Mouse (Mus musculus) midbrain, embryonic 10.5 days (tissue): ENCODE results near the gene Cmc4. TPM values are rescaled to one million over a fixed set of nuclear protein-coding genes. Genes with fewer than 3 reads are reported as not detected.

Source experiments
- DNase-seq: peaks from one replicate; pipeline ENCODE4 v3.0.0-alpha.2; 2017; ENCODE audit warnings: low spot score
- H3K27ac ChIP-seq: fragments of 300-500 bp; sonication (generic); replicated peaks from 2 replicates; pipeline ENCODE4 v1.5.1; 2016; ENCODE audit warnings: mild to moderate bottlenecking
- H3K27me3 ChIP-seq: fragments of 300-500 bp; sonication (generic); 2 replicates; pipeline ENCODE4 v1.6.1; 2016; ENCODE audit warnings: low read depth, mild to moderate bottlenecking; ENCODE audit not compliant: poor library complexity, severe bottlenecking
- H3K36me3 ChIP-seq: fragments of 300-500 bp; sonication (generic); 2 replicates; pipeline ENCODE4 v1.6.1; 2016; ENCODE audit warnings: mild to moderate bottlenecking, moderate library complexity
- H3K4me1 ChIP-seq: fragments of 300-500 bp; sonication (generic); 2 replicates; pipeline ENCODE4 v1.6.1; 2016
- H3K4me3 ChIP-seq: fragments of 300-500 bp; sonication (generic); 2 replicates; pipeline ENCODE4 v1.5.1; 2016; ENCODE audit warnings: mild to moderate bottlenecking, moderate library complexity
- H3K9me3 ChIP-seq: fragments of 300-500 bp; sonication (generic); replicated peaks from 2 replicates; pipeline ENCODE4 v1.6.1; 2016; ENCODE audit warnings: mild to moderate bottlenecking
- WGBS: fragments of 180-500 bp; shearing (Covaris S2); methylation state at CpG from one replicate; pipeline ENCODE4 v1.1.7; 2016; 5-methylcytosine and 5-hydroxymethylcytosine counted together
- polyA plus RNA-seq: library from polyadenylated mRNA; unstranded; fragments of >200 nt; fragmentation: Nextera tagmentation; extraction: Ambion mirVana; gene quantifications from 2 replicates; pipeline ENCODE4 v1.2.1, GENCODE M21; 2016

The Cmc4 gene
- 17.5 and 17.8 TPM in 2 replicates for polyA plus RNA-seq

DNA sequence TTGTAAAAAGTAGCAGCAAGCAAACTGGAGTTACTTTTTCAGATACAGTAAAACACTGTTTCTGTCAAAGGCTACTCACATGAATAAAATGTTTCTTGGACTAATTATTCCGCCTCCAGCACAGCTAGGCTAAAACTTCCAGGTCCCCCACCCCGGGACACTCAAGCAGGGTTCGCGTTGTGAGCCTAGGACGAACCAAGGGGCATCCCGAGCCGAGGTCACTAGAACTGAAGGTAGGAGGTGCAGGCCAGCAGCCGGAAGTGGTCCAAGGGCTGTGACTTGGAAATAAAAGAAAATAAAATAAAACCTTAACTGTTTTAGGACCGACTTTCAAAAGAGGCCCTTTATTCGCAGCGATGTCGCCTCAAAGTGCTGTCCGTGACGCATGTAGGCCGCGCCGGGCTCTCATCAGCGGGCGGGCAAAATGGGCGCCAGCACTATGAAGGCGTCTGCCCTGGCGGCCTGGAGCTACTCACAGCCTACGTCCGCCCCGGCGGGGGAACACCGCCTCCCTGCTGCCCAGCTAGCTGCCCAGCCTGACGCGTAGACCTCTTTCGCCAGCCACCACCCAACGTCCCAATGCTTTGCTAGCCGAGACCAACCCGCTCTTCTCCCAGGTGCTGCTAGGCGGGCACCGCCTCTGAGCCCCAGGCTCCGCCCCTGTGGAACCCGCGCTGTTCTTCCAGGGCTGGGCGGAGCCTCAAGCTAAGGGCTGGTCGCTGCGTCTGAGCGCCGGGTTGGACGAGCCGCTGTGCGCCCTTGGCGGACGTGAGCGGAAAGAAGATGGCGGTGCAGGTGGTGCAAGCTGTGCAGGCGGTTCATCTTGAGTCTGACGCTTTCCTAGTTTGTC lies at the start of gene Cmc4, which contains the start of the genes Mtcp1 and Brcc3:
Gene Cmc4 (minus strand): TSS at position 649 of the 850 bp plus-strand sequence.
Gene Mtcp1 (minus strand): TSS at position 653 of the 850 bp plus-strand sequence.
Gene Brcc3 (plus strand): TSS at position 693 of the 850 bp plus-strand sequence.
- Histone ChIP-seq H3K27me3 (no peaks in the 10 kb centered on the region), H3K27ac (peak within 1 kb of the TSS; percentile 89), H3K4me3 (peak within 1 kb of the TSS; percentile 61), H3K36me3 (0 out of 2 replicates have a peak, but pooled peaks cover 4% of the 10 kb centered on the region), H3K9me3 (0 out of 2 replicates have a peak, but pooled peaks cover 3% of the 10 kb centered on the region), H3K4me1 (peaks cover 5% of the 10 kb centered on the region; the same call in 1 of the 2 replicates)
- peak; percentile 85 for DNase-seq
- WGBS: 18% methylated on average over 49 of the region's 52 CpGs

- DNase-seq: no peak
- Histone ChIP-seq H3K9me3 (peaks cover 10% of the 10 kb centered on the region; the same call in 1 of the 2 replicates), H3K36me3 (peaks cover 67% of the 10 kb centered on the region), H3K27ac (no peak overlapping the region), H3K27me3 (no peaks in the 10 kb centered on the region), H3K4me1 (no peaks in the 10 kb centered on the region), H3K4me3 (no peak overlapping the region)
- 89% methylated on average over 1 of the region's 1 CpGs for WGBS
Measured at GRCm38 (mm10) chrX:75454597-75454996, 38.2 kb upstream of the Cmc4 start.

DNA sequence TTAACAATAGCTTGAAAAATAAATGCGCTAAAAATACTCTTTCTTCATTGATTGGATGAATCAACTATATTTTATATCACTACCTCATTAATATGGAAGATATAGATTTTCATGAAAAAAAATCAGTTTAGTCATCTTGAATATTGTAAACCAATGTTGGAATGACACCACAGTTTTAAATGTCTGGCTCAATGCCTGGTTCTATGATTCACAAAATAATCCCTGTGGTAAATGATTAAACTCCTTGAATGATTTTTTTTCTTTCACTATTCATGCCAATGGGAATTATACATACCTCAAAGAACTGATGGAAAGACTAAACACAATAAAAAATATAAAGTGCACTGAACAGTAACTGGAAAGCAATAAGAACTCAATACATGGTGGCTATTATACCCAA lies 6.7 kb downstream of the Cmc4 start:
- Histone ChIP-seq H3K4me1 (peaks cover 2% of the 10 kb centered on the region; the same call in 1 of the 2 replicates), H3K36me3 (no peaks in the 10 kb centered on the region)

DNA sequence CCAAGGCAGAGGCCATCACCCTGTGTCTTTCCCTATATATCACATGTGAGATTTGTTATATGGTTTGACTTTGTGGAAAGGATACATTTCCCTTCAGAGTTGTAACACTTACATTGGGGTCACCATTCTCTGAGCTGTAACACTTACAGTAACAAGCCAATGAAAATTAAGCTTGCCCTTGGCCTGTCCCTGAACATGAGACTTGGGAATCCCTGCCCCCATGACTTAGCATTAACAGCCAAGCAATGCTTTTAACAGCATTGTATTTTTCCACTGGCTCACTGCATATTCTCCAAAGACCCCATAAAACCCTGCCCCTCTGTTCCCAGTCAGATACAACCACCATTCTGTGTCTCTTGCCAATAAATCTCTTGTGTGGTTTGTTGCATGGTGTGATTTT lies 13.0 kb downstream of the Cmc4 start:
- Histone ChIP-seq H3K9me3 (no peaks in the 10 kb centered on the region), H3K27me3 (no peaks in the 10 kb centered on the region), H3K27ac (no peak overlapping the region), H3K4me1 (no peaks in the 10 kb centered on the region), H3K4me3 (no peak overlapping the region), H3K36me3 (0 out of 2 replicates have a peak, but pooled peaks cover 4% of the 10 kb centered on the region)
- no peak for DNase-seq

More for the DNA sequence above, 6.7 kb downstream of the Cmc4 start:
- Histone ChIP-seq H3K27me3 (no peaks in the 10 kb centered on the region), H3K9me3 (no peaks in the 10 kb centered on the region), H3K27ac (no peak overlapping the region), H3K4me3 (no peak overlapping the region)
- no peak for DNase-seq
- WGBS: 97% methylated on average over 1 of the region's 1 CpGs

DNA sequence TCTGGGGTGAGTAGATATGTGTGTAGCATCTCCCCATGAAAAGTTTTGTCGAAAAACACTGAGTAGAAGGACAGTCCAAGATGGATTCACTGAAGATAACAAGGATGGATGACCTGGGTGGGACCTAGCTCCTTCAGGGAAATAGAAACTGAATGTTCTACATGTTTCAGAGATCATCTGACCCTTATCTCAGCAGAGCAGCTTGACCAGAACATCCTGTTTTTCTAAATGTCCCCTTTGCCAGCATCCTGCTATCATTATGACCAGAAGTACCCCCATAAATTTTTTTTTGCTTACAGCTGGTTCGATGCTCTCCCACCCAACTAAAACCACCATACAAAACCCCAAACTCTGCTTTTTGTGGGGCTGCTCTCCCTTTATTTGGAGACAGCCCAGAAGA lies 13.7 kb downstream of the Cmc4 start:
- WGBS: 84% methylated on average over 2 of the region's 2 CpGs
- no peak for DNase-seq
- Histone ChIP-seq H3K36me3 (0 out of 2 replicates have a peak, but pooled peaks cover 4% of the 10 kb centered on the region), H3K9me3 (no peaks in the 10 kb centered on the region), H3K4me3 (no peak overlapping the region), H3K4me1 (no peaks in the 10 kb centered on the region), H3K27ac (no peak overlapping the region), H3K27me3 (no peaks in the 10 kb centered on the region)

DNA sequence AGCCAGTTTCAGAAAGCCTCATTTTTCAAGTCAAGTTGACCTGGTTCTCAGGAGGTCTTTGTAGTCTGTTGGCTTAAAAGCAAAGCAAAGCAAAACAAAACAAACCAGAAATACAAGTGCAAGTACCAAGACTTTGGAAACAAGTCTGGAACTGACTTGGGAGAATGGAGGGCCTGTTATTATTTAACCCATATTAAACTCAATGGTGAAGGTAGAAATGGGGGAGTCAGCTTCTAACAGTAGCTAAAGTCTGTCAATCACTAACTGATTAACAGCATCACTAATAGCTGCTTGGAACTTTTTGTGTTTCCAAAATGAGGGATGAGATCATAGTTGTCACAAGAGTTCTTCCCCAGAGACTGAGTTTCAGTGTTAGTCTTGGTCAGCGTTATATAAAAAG lies 16.9 kb downstream of the Cmc4 start:
- 0 out of 2 replicates have a peak, but pooled peaks cover 3% of the 10 kb centered on the region for H3K36me3 ChIP-seq
- H3K27ac ChIP-seq: no peak overlapping the region
- H3K9me3 ChIP-seq: no peaks in the 10 kb centered on the region
- no peak overlapping the region for H3K4me3 ChIP-seq
- H3K4me1 ChIP-seq: no peaks in the 10 kb centered on the region
- no peak for DNase-seq
- WGBS: 93% methylated on average over 1 of the region's 1 CpGs
- no peaks in the 10 kb centered on the region for H3K27me3 ChIP-seq

- Histone ChIP-seq H3K9me3 (no peaks in the 10 kb centered on the region), H3K27ac (peak within 1 kb of the TSS; percentile 85), H3K36me3 (no peaks in the 10 kb centered on the region), H3K27me3 (no peaks in the 10 kb centered on the region), H3K4me1 (no peaks in the 10 kb centered on the region), H3K4me3 (peak within 1 kb of the TSS; percentile 56)
- 25% methylated on average over 20 of the region's 25 CpGs for WGBS
- peak; percentile 81 for DNase-seq
Measured at GRCm38 (mm10) chrX:75382195-75382771, 34.1 kb downstream of the Cmc4 start, which contains the start of the genes Fundc2 and F8. Fundc2 (plus strand) TSS chrX:75382399. F8 (minus strand) TSS chrX:75382615.

GRCm38 (mm10) chrX:75381699-75382098 lies 34.7 kb downstream of the Cmc4 start:
- peak overlapping the region; percentile 56 for H3K4me3 ChIP-seq
- no peak for DNase-seq
- H3K27me3 ChIP-seq: no peaks in the 10 kb centered on the region
- H3K36me3 ChIP-seq: no peaks in the 10 kb centered on the region
- H3K27ac ChIP-seq: peak overlapping the region; percentile 85; the same call in 1 of the 2 replicates
- H3K4me1 ChIP-seq: no peaks in the 10 kb centered on the region
- no peaks in the 10 kb centered on the region for H3K9me3 ChIP-seq
- WGBS: 75% methylated on average over 5 of the region's 5 CpGs

DNA sequence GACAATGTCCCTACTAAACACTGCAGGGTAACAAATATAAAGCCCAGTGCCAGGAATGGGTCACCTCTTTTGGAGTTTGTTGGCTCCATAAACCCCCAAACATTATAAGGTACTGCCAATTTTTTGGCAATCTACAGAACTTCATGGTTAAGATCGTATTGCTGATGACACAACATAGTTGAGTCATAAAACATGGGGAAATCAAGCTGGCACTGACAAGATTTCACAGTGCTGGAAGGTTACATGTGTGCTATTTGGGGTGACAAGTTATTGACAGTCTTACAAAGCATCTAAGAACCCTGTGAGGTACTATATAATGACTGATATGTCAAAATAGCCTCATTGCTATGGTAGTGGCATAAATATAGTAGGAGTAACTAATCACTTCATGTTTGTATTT lies 35.2 kb downstream of the Cmc4 start:
- H3K9me3 ChIP-seq: no peaks in the 10 kb centered on the region
- 91% methylated on average over 1 of the region's 1 CpGs for WGBS
- no peaks in the 10 kb centered on the region for H3K27me3 ChIP-seq
- no peaks in the 10 kb centered on the region for H3K36me3 ChIP-seq
- H3K4me3 ChIP-seq: no peak overlapping the region
- no peaks in the 10 kb centered on the region for H3K4me1 ChIP-seq
- DNase-seq: no peak
- no peak overlapping the region for H3K27ac ChIP-seq

GRCm38 (mm10) chrX:75376815-75377214 lies 39.6 kb downstream of the Cmc4 start:
- H3K4me3 ChIP-seq: no peak overlapping the region
- H3K27ac ChIP-seq: no peak overlapping the region
- no peaks in the 10 kb centered on the region for H3K27me3 ChIP-seq
- no peaks in the 10 kb centered on the region for H3K9me3 ChIP-seq
- no peaks in the 10 kb centered on the region for H3K36me3 ChIP-seq
- no peaks in the 10 kb centered on the region for H3K4me1 ChIP-seq
- DNase-seq: no peak

GRCm38 (mm10) chrX:75372666-75373425 lies 43.5 kb downstream of the Cmc4 start:
- no peak overlapping the region for H3K27ac ChIP-seq
- no peak for DNase-seq
- no peaks in the 10 kb centered on the region for H3K27me3 ChIP-seq
- H3K9me3 ChIP-seq: no peaks in the 10 kb centered on the region
- WGBS: 96% methylated on average over 2 of the region's 2 CpGs
- H3K4me1 ChIP-seq: no peaks in the 10 kb centered on the region
- H3K36me3 ChIP-seq: no peaks in the 10 kb centered on the region
- no peak overlapping the region for H3K4me3 ChIP-seq

DNA sequence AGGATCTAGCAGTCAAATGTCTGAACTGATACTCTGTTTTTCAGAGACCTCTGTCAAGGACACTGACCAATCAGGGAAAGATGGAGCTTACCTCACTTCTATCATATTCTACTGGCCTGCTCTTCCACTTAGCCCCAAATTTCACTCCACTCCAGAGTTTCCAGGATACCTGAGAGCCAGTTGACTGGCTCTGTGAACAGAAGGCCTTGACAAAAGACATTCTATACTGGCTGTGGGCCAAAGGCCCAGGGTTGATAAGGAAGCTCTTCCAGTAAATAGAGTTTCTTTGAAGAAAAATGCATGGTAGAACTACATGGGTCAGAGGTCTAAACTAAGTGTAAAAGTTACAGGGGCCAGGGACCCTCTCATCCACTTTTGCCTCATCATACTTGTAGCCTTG lies 46.2 kb downstream of the Cmc4 start:
- H3K9me3 ChIP-seq: no peaks in the 10 kb centered on the region
- no peak overlapping the region for H3K4me3 ChIP-seq
- H3K27ac ChIP-seq: no peak overlapping the region
- H3K4me1 ChIP-seq: no peaks in the 10 kb centered on the region
- H3K27me3 ChIP-seq: no peaks in the 10 kb centered on the region
- no peaks in the 10 kb centered on the region for H3K36me3 ChIP-seq
- no peak for DNase-seq
